Mouse (Mus musculus): ENCODE results near the gene Pknox2. TPM values are rescaled to one million over a fixed set of nuclear protein-coding genes. Genes with fewer than 3 reads are reported as not detected.

Pknox2 gene
- polyA plus RNA-seq, 2 experiments: 7.3 to 14.5 TPM

GRCm38 (mm10) chr9:36850091-36850490, 297.1 kb downstream of the Pknox2 start:
- no peak overlapping the region for H3K4me2 ChIP-seq (replicated peaks; ENCODE audit: low read depth, low read length, severe bottlenecking)
- DNase-seq (ENCODE audit: low spot score) (no peak), ATAC-seq (ENCODE audit: low FRiP score, low read depth) (no peak)
- no peak overlapping the region for H3K9ac ChIP-seq (ENCODE audit: low read depth, low read length, severe bottlenecking)
- no peak overlapping the region for H3K4me3 ChIP-seq (replicated peaks; ENCODE audit: low read length)
- no peaks in the 10 kb centered on the region for H3K27me3 ChIP-seq (ENCODE audit: control insufficient read depth, insufficient read depth, low read length)
- 38% methylated on average over 1 of the region's 1 CpGs for WGBS
- H3K4me1 ChIP-seq (ENCODE audit: control insufficient read depth, insufficient read depth, low read length): no peaks in the 10 kb centered on the region
- H3K36me3 ChIP-seq (ENCODE audit: control insufficient read depth, insufficient read depth, low read length): no peaks in the 10 kb centered on the region
- no peak overlapping the region for H3K27ac ChIP-seq (replicated peaks; ENCODE audit: low read depth, low read length)
- TF ChIP-seq POLR2A (IDR thresholded peaks at IDR 0.05; ENCODE audit: borderline replicate concordance, extremely low read depth, insufficient read depth, insufficient read length): no peak
- H3K9me3 ChIP-seq (ENCODE audit: control insufficient read depth, low read length): no peaks in the 10 kb centered on the region

DNA sequence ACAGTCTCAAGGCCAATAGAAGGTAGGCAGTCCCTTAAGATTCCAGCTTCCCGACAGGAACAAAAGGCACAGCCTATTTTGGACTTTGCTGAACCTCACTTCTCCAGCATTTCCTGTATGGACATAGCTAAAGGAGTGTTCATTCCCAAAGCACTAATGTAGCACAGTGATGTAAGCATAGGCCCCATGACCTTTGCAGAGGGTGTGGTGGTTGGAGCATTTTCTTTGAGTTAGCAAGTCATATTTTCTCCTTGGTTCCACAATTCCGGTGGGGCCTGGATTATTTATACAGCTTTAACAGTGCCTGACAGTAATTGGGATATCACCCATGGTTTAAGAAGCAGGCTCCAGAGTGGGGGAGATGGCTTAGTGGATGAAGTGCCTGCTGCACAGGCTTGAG, 298.5 kb downstream of the Pknox2 start:
- no peak overlapping the region for H3K27ac ChIP-seq (replicated peaks; ENCODE audit: low read depth, low read length)
- TF ChIP-seq POLR2A (IDR thresholded peaks at IDR 0.05; ENCODE audit: borderline replicate concordance, extremely low read depth, insufficient read depth, insufficient read length): no peak
- H3K4me2 ChIP-seq (replicated peaks; ENCODE audit: low read depth, low read length, severe bottlenecking): no peak overlapping the region
- no peak overlapping the region for H3K9ac ChIP-seq (ENCODE audit: low read depth, low read length, severe bottlenecking)
- DNase-seq (ENCODE audit: low spot score) (no peak), ATAC-seq (ENCODE audit: low FRiP score, low read depth) (no peak)
- H3K27me3 ChIP-seq (ENCODE audit: control insufficient read depth, insufficient read depth, low read length): no peaks in the 10 kb centered on the region
- WGBS: 84% methylated on average over 2 of the region's 2 CpGs
- no peaks in the 10 kb centered on the region for H3K9me3 ChIP-seq (ENCODE audit: control insufficient read depth, low read length)
- H3K4me1 ChIP-seq (ENCODE audit: control insufficient read depth, insufficient read depth, low read length): no peaks in the 10 kb centered on the region
- no peak overlapping the region for H3K4me3 ChIP-seq (replicated peaks; ENCODE audit: low read length)
- no peaks in the 10 kb centered on the region for H3K36me3 ChIP-seq (ENCODE audit: control insufficient read depth, insufficient read depth, low read length)

- no peak overlapping the region for H3K4me3 ChIP-seq (replicated peaks; ENCODE audit: low read length)
- H3K36me3 ChIP-seq (ENCODE audit: control insufficient read depth, insufficient read depth, low read length): no peaks in the 10 kb centered on the region
- H3K9ac ChIP-seq (ENCODE audit: low read depth, low read length, severe bottlenecking): no peak overlapping the region
- H3K27ac ChIP-seq (replicated peaks; ENCODE audit: low read depth, low read length): no peak overlapping the region
- TF ChIP-seq POLR2A (IDR thresholded peaks at IDR 0.05; ENCODE audit: borderline replicate concordance, extremely low read depth, insufficient read depth, insufficient read length): no peak
- no peak for DNase-seq (ENCODE audit: low spot score)
- no peak for ATAC-seq (ENCODE audit: low FRiP score, low read depth)
- 37% methylated on average over 4 of the region's 4 CpGs for WGBS
- no peaks in the 10 kb centered on the region for H3K4me1 ChIP-seq (ENCODE audit: control insufficient read depth, insufficient read depth, low read length)
- H3K9me3 ChIP-seq (ENCODE audit: control insufficient read depth, low read length): no peaks in the 10 kb centered on the region
- H3K4me2 ChIP-seq (replicated peaks; ENCODE audit: low read depth, low read length, severe bottlenecking): no peak overlapping the region
- no peaks in the 10 kb centered on the region for H3K27me3 ChIP-seq (ENCODE audit: control insufficient read depth, insufficient read depth, low read length)
Measured at GRCm38 (mm10) chr9:36846346-36846745, 300.9 kb downstream of the Pknox2 start.

Other genes starting within 250 kb of the Pknox2 start
- 4.8 and 5.7 TPM in 2 replicates for gene Tmem218, start 60.8 kb upstream of the Pknox2 start, polyA plus RNA-seq (2012; rRNA removed)
- gene Tmem218, start 60.8 kb upstream of the Pknox2 start, polyA plus RNA-seq (2014; fragmentation: Nextera tagmentation; extraction: Ambion mirVana): 13.5 and 14.0 TPM in 2 replicates
- gene Slc37a2, start 108.3 kb upstream of the Pknox2 start, polyA plus RNA-seq (2012; rRNA removed): 3.2 and 3.9 TPM in 2 replicates
- gene Slc37a2, start 108.3 kb upstream of the Pknox2 start, polyA plus RNA-seq (2014; fragmentation: Nextera tagmentation; extraction: Ambion mirVana): 3.2 and 3.6 TPM in 2 replicates
- 3.3 and 4.6 TPM in 2 replicates for gene Ccdc15, start 201.0 kb upstream of the Pknox2 start, polyA plus RNA-seq (2012; rRNA removed)
- 6.0 and 6.4 TPM in 2 replicates for gene Ccdc15, start 201.0 kb upstream of the Pknox2 start, polyA plus RNA-seq (2014; fragmentation: Nextera tagmentation; extraction: Ambion mirVana)
- gene Hepacam, start 219.9 kb upstream of the Pknox2 start, polyA plus RNA-seq (2012; rRNA removed): 0.05 and 0.11 TPM in 2 replicates
- gene Hepacam, start 219.9 kb upstream of the Pknox2 start, polyA plus RNA-seq (2014; fragmentation: Nextera tagmentation; extraction: Ambion mirVana): 0.10 TPM in 1 of 2 replicates, not detected in the other

All from limb, embryonic 14.5 days (tissue).